ENCODE assay signal across 8 mouse cellular contexts in the genomic region with DNA sequence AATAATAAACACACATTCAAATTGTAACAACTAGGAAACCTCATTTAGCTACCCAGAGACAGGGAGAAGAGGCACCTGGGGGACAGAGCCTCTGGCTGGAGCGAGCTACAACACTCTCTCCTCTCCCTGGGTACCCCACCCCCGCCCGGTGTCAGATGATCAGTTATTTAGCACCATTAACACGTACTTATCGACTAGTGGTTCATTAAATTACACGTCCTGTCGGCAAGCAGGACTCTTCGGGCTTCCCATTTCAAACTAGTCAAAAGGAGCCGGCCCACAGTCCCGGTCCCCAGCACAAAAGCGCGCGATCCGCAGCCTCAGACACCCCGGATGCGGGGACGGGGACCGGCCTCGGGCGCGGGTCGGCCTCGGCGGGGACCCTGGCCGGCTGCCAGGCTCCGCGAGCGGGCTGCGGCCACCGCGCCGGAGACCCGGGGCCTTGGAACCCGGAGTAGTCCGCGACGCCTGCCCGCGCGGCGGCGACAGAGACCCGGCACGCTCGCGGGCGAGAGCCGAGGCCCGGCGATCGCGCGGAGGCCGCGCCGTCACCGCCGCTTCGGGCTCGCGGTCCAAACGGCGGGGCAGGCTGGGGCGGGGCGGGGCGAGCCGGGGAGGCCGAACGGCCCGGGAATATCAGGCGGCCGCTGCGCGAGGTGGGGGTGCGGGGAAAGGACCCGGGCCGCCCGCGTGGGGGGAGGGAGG. TPM values are rescaled to one million over a fixed set of nuclear protein-coding genes. Genes with fewer than 3 reads are reported as not detected.
A peak's percentile ranks its signal among the peaks of the same experiment; 100 is the strongest.
DNase-seq lines count a peak whose midpoint lies in the region; ATAC-seq and TF ChIP-seq lines count a peak whose summit lies in the region.

No protein-coding gene starts in this region.

- peaks cover 17% of the 10 kb centered on the region for H3K4me1 ChIP-seq in forebrain, postnatal 0 days (ENCODE audit: insufficient read depth)
- 0 out of 2 replicates have a peak, but pooled peaks cover 3% of the 10 kb centered on the region for H3K4me1 ChIP-seq in intestine, postnatal 0 days (replicated peaks; ENCODE audit: control insufficient read depth, insufficient read depth, low read length)
- 0 out of 2 replicates have a peak, but pooled peaks cover 5% of the 10 kb centered on the region for H3K4me1 ChIP-seq in lung, embryonic 14.5 days (ENCODE audit: insufficient read depth)

- no peaks in the 10 kb centered on the region for H3K9me3 ChIP-seq in forebrain, postnatal 0 days (ENCODE audit: low read length)
- no peaks in the 10 kb centered on the region for H3K9me3 ChIP-seq in intestine, postnatal 0 days (ENCODE audit: control insufficient read depth)
- H3K9me3 ChIP-seq in lung, embryonic 14.5 days (ENCODE audit: low read depth, low read length) = no peaks in the 10 kb centered on the region

- H3K36me3 ChIP-seq in forebrain, postnatal 0 days (ENCODE audit: insufficient read depth) = no peaks in the 10 kb centered on the region
- no peaks in the 10 kb centered on the region for H3K36me3 ChIP-seq in intestine, postnatal 0 days (ENCODE audit: control insufficient read depth, insufficient read depth)
- peaks cover 2% of the 10 kb centered on the region; the same call in 1 of the 2 replicates for H3K36me3 ChIP-seq in lung, embryonic 14.5 days (ENCODE audit: insufficient read depth)

- no peak for TF ChIP-seq CTCF in brain, embryonic 14.5 days (IDR thresholded peaks at IDR 0.05; ENCODE audit: borderline replicate concordance, extremely low read depth, insufficient read depth, insufficient read length)
- TF ChIP-seq CTCF in forebrain, postnatal 0 days (IDR thresholded peaks at IDR 0.05; ENCODE audit: low read depth) = no peak
- TF ChIP-seq CTCF in intestine, postnatal 0 days (IDR thresholded peaks at IDR 0.05; ENCODE audit: low read depth) = no peak
- TF ChIP-seq CTCF in lung, embryonic 14.5 days (IDR thresholded peaks at IDR 0.05; ENCODE audit: low read depth) = no peak

- peak; percentile 60 for ATAC-seq in forebrain, postnatal 0 days
- ATAC-seq in intestine, postnatal 0 days = peak; percentile 84
- peak; percentile 80 for ATAC-seq in lung, embryonic 14.5 days (ENCODE audit: insufficient read depth)
- peak; percentile 36; the same call in 1 of the 2 replicates for ATAC-seq in neutrophil, adult 5-6 weeks (ENCODE audit: extremely low read depth, insufficient number of reproducible peaks, low FRiP score, poor library complexity, severe bottlenecking)

- DNase-seq in ovary, postnatal 14 days (ENCODE audit: low spot score) = peak; percentile 40
- no peak for DNase-seq in ovary, adult 18-20 months (ENCODE audit: low spot score)
- peak; percentile 80 for DNase-seq in brain, embryonic 14.5 days (ENCODE audit: low read depth)
- DNase-seq in forebrain, postnatal 0 days = peak; percentile 63
- DNase-seq in lung, embryonic 14.5 days = peak; percentile 62
- DNase-seq in ovary, postnatal 10 days (ENCODE audit: low spot score) = no peak

- WGBS in forebrain, postnatal 0 days = 4% methylated on average over 70 of the region's 79 CpGs
- under 1% methylated on average over 77 of the region's 79 CpGs for WGBS in intestine, postnatal 0 days
- under 1% methylated on average over 74 of the region's 79 CpGs for WGBS in lung, embryonic 14.5 days

- H3K9ac ChIP-seq in forebrain, postnatal 0 days = peak overlapping the region; percentile 90
- H3K9ac ChIP-seq in intestine, postnatal 0 days (ENCODE audit: low read depth, low read length) = peak overlapping the region; percentile 94
- peak overlapping the region; percentile 94 for H3K9ac ChIP-seq in lung, embryonic 14.5 days

- peak overlapping the region; percentile 98 for H3K27ac ChIP-seq in forebrain, postnatal 0 days (ENCODE audit: low read depth, low read length)
- peak overlapping the region; percentile 99 for H3K27ac ChIP-seq in intestine, postnatal 0 days (ENCODE audit: low read depth, low read length)
- peak overlapping the region; percentile 98 for H3K27ac ChIP-seq in lung, embryonic 14.5 days (ENCODE audit: low read depth)

- peak overlapping the region; percentile 44 for H3K4me2 ChIP-seq in forebrain, postnatal 0 days (ENCODE audit: low read depth)
- peak overlapping the region; percentile 73 for H3K4me2 ChIP-seq in intestine, postnatal 0 days (replicated peaks; ENCODE audit: low read depth)
- H3K4me2 ChIP-seq in lung, embryonic 14.5 days = peak overlapping the region; percentile 71

- TF ChIP-seq POLR2A in brain, embryonic 14.5 days (IDR thresholded peaks at IDR 0.05; ENCODE audit: borderline replicate concordance, extremely low read depth, insufficient read depth, insufficient read length, poor library complexity, severe bottlenecking) = no peak

- peak overlapping the region; percentile 95 for H3K4me3 ChIP-seq in forebrain, postnatal 0 days (ENCODE audit: low read depth, low read length)
- H3K4me3 ChIP-seq in intestine, postnatal 0 days (ENCODE audit: low read depth, low read length) = peak overlapping the region; percentile 94
- H3K4me3 ChIP-seq in lung, embryonic 14.5 days (ENCODE audit: low read depth, low read length) = peak overlapping the region; percentile 85

- no peaks in the 10 kb centered on the region for H3K27me3 ChIP-seq in forebrain, postnatal 0 days (ENCODE audit: insufficient read depth, low read length)
- no peaks in the 10 kb centered on the region for H3K27me3 ChIP-seq in intestine, postnatal 0 days (replicated peaks; ENCODE audit: control insufficient read depth, insufficient read depth, low read length)
- H3K27me3 ChIP-seq in lung, embryonic 14.5 days (ENCODE audit: insufficient read depth, low read length) = no peaks in the 10 kb centered on the region

RNA-seq across cellular contexts. Expression of a gene that starts 0.7 kb away (rescaled TPM):
- 37.4 and 60.1 TPM in 2 replicates for polyA plus RNA-seq in brain, embryonic 14.5 days (2012; rRNA removed)
- total RNA-seq in forebrain, postnatal 0 days (2014; rRNA removed) = 68.3 and 101 TPM in 2 replicates
- polyA plus RNA-seq in forebrain, postnatal 0 days (2015; fragmentation: Nextera tagmentation; extraction: Ambion mirVana) = 23.2 and 28.5 TPM in 2 replicates
- 15.3 and 16.8 TPM in 2 replicates for polyA plus RNA-seq in intestine, postnatal 0 days (2015; fragmentation: Nextera tagmentation; extraction: Ambion mirVana)
- 50.0 and 50.5 TPM in 2 replicates for polyA plus RNA-seq in lung, embryonic 14.5 days (2014; fragmentation: Nextera tagmentation; extraction: Ambion mirVana)
- 227 and 264 TPM in 2 replicates for total RNA-seq in neutrophil, adult 5-6 weeks (2017)

Comparison
In these comparisons a context has a peak if more than half of its experiments do, and no peak if none do; other contexts are left out.
1. DNase-seq: peak in ovary, postnatal 14 days (single experiment), brain, embryonic 14.5 days (single experiment), forebrain, postnatal 0 days (single experiment) and lung, embryonic 14.5 days (single experiment); none in ovary, adult 18-20 months (single experiment) and ovary, postnatal 10 days (single experiment).
2. Peak in every context shown above with its lines, with median percentiles within 50 percentile points of each other: ATAC-seq, H3K27ac ChIP-seq, H3K4me2 ChIP-seq, H3K4me3 ChIP-seq and H3K9ac ChIP-seq.